Comparison of ENCODE assay signal across 20 mouse cellular contexts in genomic region chr1:64105181-64105646, GRCm38 (mm10). TPM values are rescaled to one million over a fixed set of nuclear protein-coding genes. Genes with fewer than 3 reads are reported as not detected.
DNase-seq lines count a peak whose midpoint lies in the region; ATAC-seq and TF ChIP-seq lines count a peak whose summit lies in the region.
"Had no signal": no experiment of that assay in that cellular context is flagged by ENCODE, and none has a peak within 500 bp of the region (broad histone marks: within the 10 kb centered on the region; RNA-seq: fewer than 3 reads in every experiment).

No protein-coding gene starts in this region.

- no peak for TF ChIP-seq EP300 in liver, postnatal 0 days (IDR thresholded peaks at IDR 0.05; ENCODE audit: low read depth)

- WGBS in kidney, embryonic 16.5 days, result 82% methylated on average over 7 of the region's 7 CpGs
- 75% methylated on average over 7 of the region's 7 CpGs for WGBS in kidney, adult 2 months
- WGBS in intestine, embryonic 14.5 days, result 76% methylated on average over 7 of the region's 7 CpGs
- WGBS in liver, postnatal 0 days (ENCODE audit: insufficient replicate concordance), result 55% methylated on average over 7 of the region's 7 CpGs

- no peak overlapping the region for H3K4me2 ChIP-seq in kidney, embryonic 16.5 days (replicated peaks; ENCODE audit: low read depth, low read length)
- no peak overlapping the region for H3K4me2 ChIP-seq in intestine, embryonic 14.5 days (ENCODE audit: low read length)
- H3K4me2 ChIP-seq in liver, postnatal 0 days (ENCODE audit: low read depth, low read length), result 0 out of 2 replicates have a peak overlapping the region, but pooled peaks have one; percentile 26
- H3K4me2 ChIP-seq: embryonic facial prominence, embryonic 12.5 days; heart, embryonic 13.5 days; hindbrain, embryonic 12.5 days; midbrain, embryonic 13.5 days had no signal

- no peak for TF ChIP-seq CTCF in kidney, adult 2 months (conservative IDR thresholded peaks at IDR 0.05; ENCODE audit: insufficient read depth, insufficient read length, low read depth, low read length)
- TF ChIP-seq CTCF in liver, postnatal 0 days (IDR thresholded peaks at IDR 0.05; ENCODE audit: low read depth), result no peak

- TF ChIP-seq POLR2A in kidney, adult 2 months (IDR thresholded peaks at IDR 0.05; ENCODE audit: low read depth, low read length), result no peak

- no peaks in the 10 kb centered on the region for H3K9me3 ChIP-seq in kidney, embryonic 16.5 days (ENCODE audit: low read length)
- no peaks in the 10 kb centered on the region for H3K9me3 ChIP-seq in intestine, embryonic 14.5 days (ENCODE audit: control insufficient read depth, low read length)
- H3K9me3 ChIP-seq in liver, postnatal 0 days (ENCODE audit: low read length), result no peaks in the 10 kb centered on the region
- H3K9me3 ChIP-seq: embryonic facial prominence, embryonic 12.5 days; heart, embryonic 13.5 days; hindbrain, embryonic 12.5 days; limb, embryonic 10.5 days; midbrain, embryonic 13.5 days had no signal

- peaks cover 10% of the 10 kb centered on the region; the same call in 1 of the 2 replicates for H3K36me3 ChIP-seq in kidney, embryonic 16.5 days (ENCODE audit: insufficient read depth, low read length)
- H3K36me3 ChIP-seq in kidney, adult 2 months (ENCODE audit: control insufficient read depth, insufficient read depth, low read length), result no peaks in the 10 kb centered on the region; the same call in 1 of the 2 replicates
- H3K36me3 ChIP-seq in intestine, embryonic 14.5 days (ENCODE audit: control insufficient read depth, insufficient read depth, low read length), result peaks cover 8% of the 10 kb centered on the region; the same call in 1 of the 2 replicates
- no peaks in the 10 kb centered on the region for H3K36me3 ChIP-seq in liver, postnatal 0 days (replicated peaks; ENCODE audit: insufficient read depth, low read length)
- H3K36me3 ChIP-seq: embryonic facial prominence, embryonic 12.5 days had no signal

- H3K4me1 ChIP-seq in kidney, embryonic 16.5 days (ENCODE audit: insufficient read depth, low read length), result peaks cover 34% of the 10 kb centered on the region
- H3K4me1 ChIP-seq in kidney, adult 2 months (ENCODE audit: control insufficient read depth, insufficient read depth, low read length), result peaks cover 10% of the 10 kb centered on the region
- H3K4me1 ChIP-seq in intestine, embryonic 14.5 days (replicated peaks; ENCODE audit: control insufficient read depth, insufficient read depth, low read length), result peaks cover 23% of the 10 kb centered on the region
- H3K4me1 ChIP-seq in liver, postnatal 0 days (ENCODE audit: insufficient read depth), result peaks cover 20% of the 10 kb centered on the region

- no peak overlapping the region for H3K4me3 ChIP-seq in kidney, embryonic 16.5 days (ENCODE audit: low read length)
- no peak overlapping the region for H3K4me3 ChIP-seq in kidney, adult 2 months (ENCODE audit: insufficient read depth, low read depth, low read length)
- no peak overlapping the region for H3K4me3 ChIP-seq in intestine, embryonic 14.5 days (ENCODE audit: low read depth, low read length)
- no peak overlapping the region for H3K4me3 ChIP-seq in liver, postnatal 0 days (ENCODE audit: low read depth, low read length)
- H3K4me3 ChIP-seq: embryonic facial prominence, embryonic 12.5 days; heart, embryonic 13.5 days; hindbrain, embryonic 12.5 days; limb, embryonic 10.5 days; midbrain, embryonic 13.5 days had no signal

- H3K27ac ChIP-seq in kidney, embryonic 16.5 days (ENCODE audit: low read length), result peak overlapping the region; percentile 75; the same call in 1 of the 2 replicates
- H3K27ac ChIP-seq in kidney, adult 2 months (ENCODE audit: insufficient read depth, low read depth, low read length), result no peak overlapping the region
- peak overlapping the region; percentile 64 for H3K27ac ChIP-seq in intestine, embryonic 14.5 days (ENCODE audit: low read depth)
- H3K27ac ChIP-seq in liver, postnatal 0 days (ENCODE audit: low read depth), result peak overlapping the region; percentile 51; the same call in 1 of the 2 replicates
- H3K27ac ChIP-seq: embryonic facial prominence, embryonic 12.5 days; heart, embryonic 13.5 days had no signal

- ATAC-seq in kidney, embryonic 16.5 days (ENCODE audit: low FRiP score, low TSS enrichment), result no peak
- peak; percentile 89 for ATAC-seq in intestine, embryonic 14.5 days (replicated peaks; ENCODE audit: low FRiP score, low TSS enrichment, low read depth)
- ATAC-seq in liver, postnatal 0 days, result peak; percentile 62
- ATAC-seq: forebrain, postnatal 0 days had no signal

- no peak for DNase-seq in kidney, adult 2 months
- peak; percentile 24 for DNase-seq in CD4-positive, CD25-positive, alpha-beta regulatory T cell, adult 2 months (ENCODE audit: low read depth, low spot score)
- DNase-seq in intestine, embryonic 14.5 days (ENCODE audit: low spot score), result peak; percentile 62
- DNase-seq in liver, postnatal 0 days, result no peak
- no peak for DNase-seq in adrenal gland, adult 18-20 months (ENCODE audit: low spot score in 2 of 2)
- no peak for DNase-seq in layer of hippocampus, postnatal 10 days (ENCODE audit: low spot score in 2 of 2)
- DNase-seq: forebrain, postnatal 0 days; gastrocnemius, postnatal 25 days; kidney, adult 11 months; kidney, postnatal 4 days; lung, postnatal 14 days; spleen, adult 18-20 months; thymus, adult 2 months had no signal

- no peaks in the 10 kb centered on the region for H3K27me3 ChIP-seq in kidney, embryonic 16.5 days (ENCODE audit: insufficient read depth, low read length)
- H3K27me3 ChIP-seq in kidney, adult 2 months (replicated peaks; ENCODE audit: control insufficient read depth, insufficient read depth, low read length), result no peaks in the 10 kb centered on the region
- H3K27me3 ChIP-seq in intestine, embryonic 14.5 days (replicated peaks; ENCODE audit: control insufficient read depth, insufficient read depth, low read length), result no peaks in the 10 kb centered on the region
- no peaks in the 10 kb centered on the region for H3K27me3 ChIP-seq in liver, postnatal 0 days (ENCODE audit: insufficient read depth, low read length)
- H3K27me3 ChIP-seq: CH12.LX; embryonic facial prominence, embryonic 12.5 days; heart, embryonic 13.5 days; hindbrain, embryonic 12.5 days; midbrain, embryonic 13.5 days had no signal

- no peak overlapping the region for H3K9ac ChIP-seq in kidney, embryonic 16.5 days (replicated peaks; ENCODE audit: low read length)
- H3K9ac ChIP-seq in intestine, embryonic 14.5 days (ENCODE audit: low read length), result no peak overlapping the region
- H3K9ac ChIP-seq in liver, postnatal 0 days (replicated peaks), result no peak overlapping the region
- H3K9ac ChIP-seq: embryonic facial prominence, embryonic 12.5 days; forebrain, postnatal 0 days; heart, embryonic 13.5 days; hindbrain, embryonic 12.5 days; midbrain, embryonic 13.5 days had no signal

RNA-seq across cellular contexts. Expression of gene Klf7, which starts 16.9 kb away (rescaled TPM):
- 23.6 and 26.8 TPM in 2 replicates for polyA plus RNA-seq in kidney, embryonic 16.5 days (2015; fragmentation: Nextera tagmentation; extraction: Ambion mirVana)
- 6.9 and 7.2 TPM in 2 replicates for polyA plus RNA-seq in kidney, adult 2 months (2012; rRNA removed)
- 30.5 and 33.1 TPM in 2 replicates for polyA plus RNA-seq in intestine, embryonic 14.5 days (2014; fragmentation: Nextera tagmentation; extraction: Ambion mirVana)
- 4.8 and 5.4 TPM in 2 replicates for polyA plus RNA-seq in liver, postnatal 0 days (2015; fragmentation: Nextera tagmentation; extraction: Ambion mirVana)
- 10 to 100 TPM; 15.3 to 19.1 TPM for total RNA-seq in adrenal gland, adult 18-20 months (2021)
- 10 to 100 TPM; 77.8 to 78.3 TPM for total RNA-seq in layer of hippocampus, postnatal 10 days (2021)

Comparison
In these comparisons a context has a peak if more than half of its experiments do, and no peak if none do; other contexts are left out.
1. DNase-seq: peak in CD4-positive, CD25-positive, alpha-beta regulatory T cell, adult 2 months (single experiment) and intestine, embryonic 14.5 days (single experiment); none in kidney, adult 2 months (single experiment), liver, postnatal 0 days (single experiment), adrenal gland, adult 18-20 months (0 of 2) and layer of hippocampus, postnatal 10 days (0 of 2).